Comparison of ENCODE assay signal across 15 mouse cellular contexts in genomic region chr9:62347201-62347600, GRCm38 (mm10). TPM values are rescaled to one million over a fixed set of nuclear protein-coding genes. Genes with fewer than 3 reads are reported as not detected.
DNase-seq lines count a peak whose midpoint lies in the region; ATAC-seq and TF ChIP-seq lines count a peak whose summit lies in the region.
"Had no signal": no experiment of that assay in that cellular context is flagged by ENCODE, and none has a peak within 500 bp of the region (broad histone marks: within the 10 kb centered on the region; RNA-seq: fewer than 3 reads in every experiment).

No protein-coding gene starts in this region.

- no peak for ATAC-seq in heart, embryonic 11.5 days (replicated peaks; ENCODE audit: insufficient number of reproducible peaks, low FRiP score, low TSS enrichment)
- no peak for ATAC-seq in lung, postnatal 0 days
- ATAC-seq in limb, embryonic 12.5 days (ENCODE audit: insufficient number of reproducible peaks, insufficient read depth, low FRiP score, low TSS enrichment, low read depth), result no peak
- ATAC-seq: Patski had no signal

- H3K4me3 ChIP-seq in heart, embryonic 11.5 days (ENCODE audit: low read depth, low read length), result no peak overlapping the region
- H3K4me3 ChIP-seq in lung, postnatal 0 days (ENCODE audit: low read depth, low read length), result no peak overlapping the region
- no peak overlapping the region for H3K4me3 ChIP-seq in limb, embryonic 12.5 days (replicated peaks)
- H3K4me3 ChIP-seq: hindbrain, embryonic 15.5 days; limb, embryonic 15.5 days; megakaryocyte, embryonic 14.5 days; neural tube, embryonic 12.5 days; stomach, embryonic 15.5 days had no signal

- no peak for TF ChIP-seq EP300 in lung, postnatal 0 days (IDR thresholded peaks at IDR 0.05)

- DNase-seq in adrenal gland, adult 2 months, result peak; percentile 60
- DNase-seq in adrenal gland, postnatal 4 days (ENCODE audit: low spot score in 2 of 2), result no peak
- no peak for DNase-seq in heart, adult 9 months (ENCODE audit: low spot score in 2 of 2)
- DNase-seq in lung, postnatal 0 days (ENCODE audit: low spot score), result no peak
- DNase-seq in lung, postnatal 25 days (ENCODE audit: low spot score), result no peak
- DNase-seq in layer of hippocampus, adult 11-12 months (ENCODE audit: low spot score), result no peak
- DNase-seq: right cerebral cortex, postnatal 25 days had no signal

- H3K4me2 ChIP-seq in heart, embryonic 11.5 days, result peak overlapping the region; percentile 35
- no peak overlapping the region for H3K4me2 ChIP-seq in lung, postnatal 0 days (replicated peaks; ENCODE audit: low read depth, low read length)
- H3K4me2 ChIP-seq in limb, embryonic 12.5 days, result 0 out of 2 replicates have a peak overlapping the region, but pooled peaks have one; percentile 72
- H3K4me2 ChIP-seq: limb, embryonic 15.5 days; neural tube, embryonic 12.5 days; stomach, embryonic 15.5 days had no signal

- peaks cover 54% of the 10 kb centered on the region for H3K4me1 ChIP-seq in heart, embryonic 11.5 days (ENCODE audit: control insufficient read depth, insufficient read depth, low read length)
- H3K4me1 ChIP-seq in lung, postnatal 0 days (ENCODE audit: insufficient read depth, low read depth, low read length), result peaks cover 25% of the 10 kb centered on the region; the same call in 1 of the 2 replicates
- H3K4me1 ChIP-seq in limb, embryonic 12.5 days (replicated peaks), result peaks cover 59% of the 10 kb centered on the region

- H3K9me3 ChIP-seq in heart, embryonic 11.5 days (replicated peaks; ENCODE audit: control insufficient read depth, low read length), result no peaks in the 10 kb centered on the region
- H3K9me3 ChIP-seq in lung, postnatal 0 days (ENCODE audit: low read length), result no peaks in the 10 kb centered on the region
- no peaks in the 10 kb centered on the region for H3K9me3 ChIP-seq in limb, embryonic 12.5 days
- H3K9me3 ChIP-seq: hindbrain, embryonic 15.5 days; limb, embryonic 15.5 days; megakaryocyte, embryonic 14.5 days; neural tube, embryonic 12.5 days; stomach, embryonic 15.5 days had no signal

- no peaks in the 10 kb centered on the region for H3K27me3 ChIP-seq in heart, embryonic 11.5 days (ENCODE audit: control insufficient read depth, insufficient read depth, low read length)
- H3K27me3 ChIP-seq in lung, postnatal 0 days (replicated peaks; ENCODE audit: insufficient read depth, low read length), result no peaks in the 10 kb centered on the region
- H3K27me3 ChIP-seq in limb, embryonic 12.5 days, result no peaks in the 10 kb centered on the region
- H3K27me3 ChIP-seq: hindbrain, embryonic 15.5 days; limb, embryonic 15.5 days; megakaryocyte, embryonic 14.5 days; neural tube, embryonic 12.5 days; Patski; stomach, embryonic 15.5 days had no signal

- H3K9ac ChIP-seq in heart, embryonic 11.5 days (ENCODE audit: low read depth, low read length), result 0 out of 2 replicates have a peak overlapping the region, but pooled peaks have one; percentile 34
- no peak overlapping the region for H3K9ac ChIP-seq in lung, postnatal 0 days (replicated peaks; ENCODE audit: low read depth)
- H3K9ac ChIP-seq in limb, embryonic 12.5 days (replicated peaks), result no peak overlapping the region
- H3K9ac ChIP-seq: hindbrain, embryonic 15.5 days; limb, embryonic 15.5 days; neural tube, embryonic 12.5 days; stomach, embryonic 15.5 days had no signal

- no peaks in the 10 kb centered on the region for H3K36me3 ChIP-seq in heart, embryonic 11.5 days (ENCODE audit: control insufficient read depth, insufficient read depth, low read length)
- no peaks in the 10 kb centered on the region for H3K36me3 ChIP-seq in lung, postnatal 0 days (ENCODE audit: insufficient read depth, low read length)
- no peaks in the 10 kb centered on the region; the same call in 1 of the 2 replicates for H3K36me3 ChIP-seq in limb, embryonic 12.5 days
- H3K36me3 ChIP-seq: hindbrain, embryonic 15.5 days; limb, embryonic 15.5 days; neural tube, embryonic 12.5 days; stomach, embryonic 15.5 days had no signal

- H3K27ac ChIP-seq in heart, embryonic 11.5 days (ENCODE audit: low read depth, low read length), result peak overlapping the region; percentile 57
- H3K27ac ChIP-seq in lung, postnatal 0 days (ENCODE audit: low read length), result peak overlapping the region; percentile 32; the same call in 1 of the 2 replicates
- H3K27ac ChIP-seq in limb, embryonic 12.5 days, result peak overlapping the region; percentile 37; the same call in 1 of the 2 replicates
- H3K27ac ChIP-seq: hindbrain, embryonic 15.5 days; limb, embryonic 15.5 days; neural tube, embryonic 12.5 days; stomach, embryonic 15.5 days had no signal

- WGBS in heart, embryonic 11.5 days (ENCODE audit: insufficient replicate concordance), result 46% methylated on average over 5 of the region's 5 CpGs
- 66% methylated on average over 5 of the region's 5 CpGs for WGBS in lung, postnatal 0 days
- 71% methylated on average over 5 of the region's 5 CpGs for WGBS in limb, embryonic 12.5 days

- TF ChIP-seq CTCF in lung, postnatal 0 days (IDR thresholded peaks at IDR 0.05), result no peak

RNA-seq across cellular contexts. Expression of gene Anp32a, which starts 6.1 kb away (rescaled TPM):
- 100 to 1,000 TPM; 278 to 501 TPM for total RNA-seq in adrenal gland, adult 2 months (2021)
- polyA plus RNA-seq in adrenal gland, adult 2 months (2012; rRNA removed), result 8.0 and 9.8 TPM in 2 replicates
- 100 to 1,000 TPM; 437 to 471 TPM for total RNA-seq in adrenal gland, postnatal 4 days (2021)
- polyA plus RNA-seq in heart, embryonic 11.5 days (2014; fragmentation: Nextera tagmentation; extraction: Ambion mirVana), result 108 and 120 TPM in 2 replicates
- polyA plus RNA-seq in lung, postnatal 0 days (2015; fragmentation: Nextera tagmentation; extraction: Ambion mirVana), result 101 and 141 TPM in 2 replicates
- polyA plus RNA-seq in limb, embryonic 12.5 days (2016; fragmentation: Nextera tagmentation; extraction: Ambion mirVana), result 231 and 240 TPM in 2 replicates
